Mouse (Mus musculus): Measurements from ENCODE around the gene Skida1. TPM values are rescaled to one million over a fixed set of nuclear protein-coding genes. Genes with fewer than 3 reads are reported as not detected.

Skida1 gene
- total RNA-seq, 4 experiments from 2014 or later, result 7.9 to 10.6 (median 8.5) TPM

DNA sequence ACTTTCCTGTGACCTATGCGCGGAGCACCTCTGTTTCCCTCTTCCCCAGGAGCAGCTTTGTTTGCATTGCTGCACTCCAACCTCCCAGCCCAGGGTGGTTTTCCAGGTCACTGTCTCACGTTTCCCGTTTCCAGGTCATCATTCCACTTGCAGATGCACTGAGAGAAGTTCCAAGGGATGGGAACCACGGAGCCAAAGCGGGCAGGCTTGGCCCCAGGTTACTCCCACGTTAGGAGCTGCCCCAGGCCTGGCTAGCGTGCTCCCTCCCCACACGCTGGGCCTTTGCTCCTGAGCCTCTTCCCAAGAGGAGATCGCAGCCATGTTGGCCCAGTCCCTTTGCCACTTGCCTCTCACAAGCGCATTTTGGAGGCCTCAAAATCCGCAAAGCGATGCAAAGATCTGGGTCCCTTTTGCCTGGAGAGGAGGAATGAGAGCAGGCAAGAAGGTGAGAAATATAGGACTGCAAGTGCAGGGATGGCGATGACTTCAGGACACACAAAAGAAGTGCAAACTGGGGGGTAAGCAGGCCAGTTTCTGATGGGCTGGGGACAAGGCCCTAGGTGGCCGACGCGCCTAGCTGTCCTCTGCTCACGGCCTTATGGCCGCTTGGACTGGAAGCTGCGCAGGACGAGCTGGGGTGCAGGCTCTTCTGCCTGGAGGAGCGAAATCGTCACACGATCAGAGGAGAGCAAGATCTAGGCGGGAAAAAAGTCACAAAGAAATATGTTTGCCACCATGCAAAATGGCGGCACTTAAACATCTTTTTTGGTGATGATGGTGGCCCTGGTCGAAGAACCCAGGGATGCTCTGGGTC, 8.3 kb downstream of the Skida1 start:
- no peak for DNase-seq (ENCODE audit: low spot score in 2 of 2)

- DNase-seq (ENCODE audit: low spot score in 2 of 2), result no peak
Measured at GRCm38 (mm10) chr2:18039566-18040290, 9.1 kb downstream of the Skida1 start.

- DNase-seq (ENCODE audit: low spot score in 2 of 2), result no peak
Measured at GRCm38 (mm10) chr2:18038895-18039371, 9.9 kb downstream of the Skida1 start.

DNA sequence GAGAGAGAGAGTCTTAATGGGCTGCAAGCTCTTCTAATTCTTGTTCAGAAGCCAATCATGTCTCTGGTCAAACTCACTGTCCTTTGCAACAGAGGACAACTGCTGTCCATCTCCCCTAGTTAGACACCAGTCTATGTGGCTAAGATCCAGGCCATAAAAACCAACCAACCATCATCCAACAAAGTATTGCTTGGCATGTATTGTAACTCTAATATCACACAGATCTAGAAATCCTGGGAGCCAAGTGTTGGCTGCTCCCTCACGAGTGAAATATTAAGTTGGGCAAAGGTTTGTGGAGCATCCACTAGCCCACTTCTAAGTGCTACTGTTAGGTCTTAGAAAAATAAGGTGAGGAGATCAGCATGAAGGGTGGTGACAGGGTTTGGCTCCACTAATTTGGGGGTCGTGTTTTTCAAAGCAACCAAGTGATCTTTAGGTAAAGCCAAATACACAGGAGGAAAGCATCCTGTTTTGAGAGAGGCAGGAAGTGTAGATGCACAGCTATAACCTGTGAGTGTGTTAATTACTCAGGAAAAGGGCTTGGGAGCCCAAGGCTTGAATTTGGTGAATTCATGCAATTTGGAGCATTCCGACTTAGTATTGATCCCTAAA, 10.6 kb downstream of the Skida1 start:
- DNase-seq (ENCODE audit: low spot score in 2 of 2), result no peak

DNA sequence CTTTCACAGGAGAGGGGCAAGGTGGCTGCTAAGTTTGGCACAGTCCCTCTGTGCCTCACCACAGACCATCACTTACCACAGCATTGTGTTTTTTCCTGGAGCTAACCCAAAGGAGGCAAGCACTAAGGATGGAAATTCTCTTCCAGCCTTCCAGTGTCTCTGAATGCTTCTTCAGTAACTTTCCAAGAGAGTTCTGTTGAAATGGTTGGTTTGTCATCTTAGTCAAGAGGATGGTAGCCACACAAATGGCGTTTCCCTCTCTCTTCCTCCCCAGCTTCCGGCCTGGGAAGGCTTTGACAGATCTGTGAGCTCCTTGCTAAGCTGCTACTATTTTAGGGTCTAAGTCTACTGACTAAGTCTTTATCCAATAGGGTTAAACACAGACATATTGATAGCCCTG, 11.4 kb downstream of the Skida1 start, which contains the start of gene A930004D18Rik:
TSS of gene A930004D18Rik (minus strand) at position 247 of the 400 bp plus-strand sequence.
- DNase-seq (ENCODE audit: low spot score in 2 of 2), result no peak

DNA sequence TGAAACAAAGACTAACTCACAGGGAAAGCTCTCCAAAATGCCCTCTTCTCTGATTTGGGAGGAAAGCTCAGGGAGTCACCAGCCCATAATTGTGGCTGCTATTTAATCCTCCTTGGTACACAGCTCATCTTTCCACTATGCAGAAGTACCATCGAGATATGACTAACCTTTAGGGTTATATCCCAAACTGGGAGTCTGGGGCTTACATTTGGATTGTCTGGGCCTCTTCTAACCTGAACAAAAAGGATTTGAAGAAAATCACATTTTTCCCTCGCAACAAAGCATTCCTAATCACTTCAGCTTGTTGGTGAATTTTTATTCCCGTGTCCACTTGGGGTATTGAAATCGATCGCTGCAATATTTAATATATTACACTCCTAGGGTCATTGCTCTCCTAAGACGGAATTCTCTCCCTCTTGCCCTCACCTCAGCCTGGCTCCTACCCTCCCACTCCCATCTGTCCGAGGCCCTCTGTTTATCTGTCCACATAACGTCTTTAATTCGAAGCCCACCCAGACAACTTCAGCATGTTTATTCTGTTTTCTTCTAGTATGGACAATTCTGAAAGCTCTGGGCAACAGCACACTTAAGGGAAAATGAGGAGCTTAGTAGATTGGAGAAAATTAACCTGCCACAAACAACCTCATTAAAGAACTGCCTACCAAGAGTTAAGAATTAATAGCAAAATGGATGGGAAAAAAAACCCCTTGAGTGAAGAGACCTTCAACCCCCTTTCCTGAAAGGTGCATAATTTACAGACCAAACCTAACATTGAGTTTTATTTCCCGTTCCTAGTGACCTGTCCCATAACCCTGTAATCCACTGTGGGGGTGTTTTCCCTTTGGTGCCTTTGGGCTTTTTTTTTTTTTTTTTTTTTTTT, 14.2 kb downstream of the Skida1 start:
- DNase-seq (ENCODE audit: low spot score in 2 of 2), result no peak

DNA sequence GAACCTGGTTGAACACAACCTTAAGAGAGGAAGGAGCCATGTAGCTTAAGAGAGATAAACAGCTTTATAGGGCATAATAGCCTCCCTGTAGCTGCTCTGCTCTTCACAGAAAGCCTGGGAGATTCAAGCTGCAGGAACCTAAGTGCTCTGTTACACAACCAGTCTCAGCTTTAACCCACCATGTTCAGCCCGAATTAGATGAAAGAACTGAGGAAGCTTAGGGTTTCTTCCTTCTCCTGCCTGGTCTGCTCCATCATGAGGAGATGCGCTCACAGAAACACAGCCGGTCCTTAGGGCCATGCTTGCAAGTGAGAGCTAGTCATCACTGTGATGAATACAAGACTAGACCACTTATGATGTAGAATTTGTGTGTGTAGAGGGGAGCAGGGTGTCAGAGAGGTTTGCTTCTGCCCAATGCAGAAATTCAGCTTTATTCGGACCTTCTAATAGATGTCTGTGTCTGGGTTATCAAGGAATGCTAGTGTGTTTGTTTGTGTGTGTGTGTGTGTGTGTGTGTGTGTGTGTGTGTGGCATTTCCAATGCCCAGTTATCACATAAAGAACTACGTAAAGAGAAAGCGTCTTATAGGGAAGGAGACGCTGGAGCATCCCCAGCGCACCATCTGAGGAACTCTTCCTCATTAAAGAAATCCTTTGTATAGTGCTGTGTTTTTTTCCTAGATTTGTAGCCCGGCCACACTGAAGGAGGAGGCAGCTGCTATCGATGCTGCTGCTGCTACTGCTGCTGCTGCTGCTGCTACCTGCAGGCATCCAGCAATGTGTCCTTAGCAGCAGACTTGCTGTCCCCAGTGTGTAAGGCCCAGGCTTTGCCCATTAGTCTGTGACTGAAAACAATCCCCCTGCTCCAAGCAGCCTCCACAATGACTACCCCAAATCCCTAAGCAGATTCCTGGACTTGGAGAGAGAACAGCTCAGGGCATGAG, 15.4 kb downstream of the Skida1 start:
- no peak for DNase-seq (ENCODE audit: low spot score in 2 of 2)

DNA sequence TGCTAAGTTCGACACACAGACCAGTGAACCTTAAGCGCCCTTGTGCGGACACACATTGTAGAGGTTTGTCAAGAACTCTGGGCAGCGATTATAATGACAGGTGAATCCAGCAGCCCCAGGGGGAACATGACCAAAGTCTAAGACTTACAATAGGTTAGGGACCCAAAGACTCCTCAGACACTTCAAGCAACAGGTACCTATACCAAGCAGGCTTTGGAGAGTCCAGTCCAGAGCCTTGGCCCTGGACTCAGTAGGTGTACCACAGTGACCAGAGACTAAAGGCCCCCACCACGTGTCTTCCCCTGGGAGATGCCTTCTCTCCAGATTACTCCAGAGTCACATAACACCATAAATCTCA, 16.3 kb downstream of the Skida1 start:
- no peak for DNase-seq (ENCODE audit: low spot score in 2 of 2)

DNA sequence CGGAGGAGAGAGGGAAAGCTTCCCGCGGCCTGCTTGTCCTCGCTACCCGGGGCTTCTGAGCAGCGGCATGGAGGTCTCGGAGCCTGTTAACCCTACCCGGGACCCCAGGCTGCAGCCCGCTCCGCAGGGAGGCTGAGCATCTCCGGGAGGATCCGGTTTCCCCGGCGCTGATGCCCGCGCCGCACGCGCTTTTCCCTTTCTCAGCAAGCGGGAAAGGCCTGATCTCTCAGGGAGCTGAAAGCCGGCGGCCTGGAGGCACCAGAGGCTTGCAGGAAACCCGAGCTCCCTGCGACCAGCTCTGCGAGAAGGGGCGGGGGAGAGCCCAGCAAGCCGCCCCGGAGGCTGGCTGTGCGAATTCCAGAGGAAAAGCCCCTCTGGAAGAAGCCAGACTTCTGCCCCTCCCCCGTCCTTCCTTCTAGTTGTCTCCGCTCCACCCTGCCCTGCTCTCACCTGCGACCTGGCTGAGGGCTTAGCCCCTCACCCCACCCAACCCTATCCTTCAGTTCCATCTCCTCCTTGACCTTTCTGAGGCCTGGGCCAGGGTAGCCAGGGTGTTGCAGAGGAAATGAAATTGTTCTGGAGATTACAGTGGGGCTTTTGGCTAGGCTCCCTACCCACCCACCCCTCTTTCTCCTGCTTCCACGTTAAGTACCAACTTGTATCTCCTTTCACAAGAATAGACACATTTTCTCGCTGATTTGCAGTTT, 16.9 kb downstream of the Skida1 start:
- no peak for DNase-seq (ENCODE audit: low spot score in 2 of 2)

DNA sequence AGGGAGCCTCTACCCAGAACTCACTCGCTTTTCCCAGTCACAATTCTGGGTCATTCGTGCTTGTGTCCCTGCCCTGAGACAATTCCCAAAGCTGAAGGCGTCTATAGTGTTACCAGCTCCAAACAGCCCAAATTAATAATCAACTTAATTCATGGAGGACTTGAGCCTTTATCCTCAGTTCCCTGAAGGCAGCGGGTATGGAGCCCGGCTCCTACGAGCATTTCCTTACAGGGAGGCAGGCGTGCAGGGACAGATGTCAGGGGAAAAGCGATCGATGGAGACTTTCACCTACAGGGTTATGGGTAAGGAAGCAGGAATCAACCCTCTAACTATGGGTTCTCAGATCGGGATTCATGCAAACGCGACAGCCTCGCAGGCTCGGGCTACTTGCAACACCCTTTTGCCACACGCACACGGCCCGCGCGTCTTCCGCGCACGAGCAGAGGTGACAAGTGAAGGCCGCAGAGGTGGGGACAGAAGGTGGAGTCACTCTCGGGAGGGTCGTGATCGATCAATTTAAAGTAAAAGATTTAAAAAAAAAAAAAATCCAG, 17.5 kb downstream of the Skida1 start:
- no peak for DNase-seq (ENCODE audit: low spot score in 2 of 2)

GRCm38 (mm10) chr2:18030581-18030980, 18.3 kb downstream of the Skida1 start:
- DNase-seq (ENCODE audit: low spot score in 2 of 2), result no peak

DNA sequence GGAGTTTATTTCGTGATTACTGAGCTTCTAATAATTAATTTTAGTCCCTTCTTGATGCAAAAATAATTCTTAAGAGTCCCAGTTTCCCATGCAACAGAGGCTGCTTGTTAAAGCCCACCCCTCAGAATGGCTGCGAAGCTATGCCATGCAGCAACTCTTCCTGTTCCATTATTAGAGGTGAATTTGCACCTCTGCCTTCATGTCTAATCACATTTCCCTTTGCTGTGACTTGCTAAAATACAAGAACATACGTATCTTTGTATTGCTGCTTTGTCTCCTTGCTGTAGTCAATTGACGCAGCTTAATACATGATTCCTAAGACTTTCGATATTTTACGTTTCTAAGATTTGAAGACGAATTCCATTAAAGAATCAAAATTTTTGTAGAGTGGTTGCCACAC, 19.2 kb downstream of the Skida1 start:
- no peak for DNase-seq (ENCODE audit: low spot score in 2 of 2)

DNA sequence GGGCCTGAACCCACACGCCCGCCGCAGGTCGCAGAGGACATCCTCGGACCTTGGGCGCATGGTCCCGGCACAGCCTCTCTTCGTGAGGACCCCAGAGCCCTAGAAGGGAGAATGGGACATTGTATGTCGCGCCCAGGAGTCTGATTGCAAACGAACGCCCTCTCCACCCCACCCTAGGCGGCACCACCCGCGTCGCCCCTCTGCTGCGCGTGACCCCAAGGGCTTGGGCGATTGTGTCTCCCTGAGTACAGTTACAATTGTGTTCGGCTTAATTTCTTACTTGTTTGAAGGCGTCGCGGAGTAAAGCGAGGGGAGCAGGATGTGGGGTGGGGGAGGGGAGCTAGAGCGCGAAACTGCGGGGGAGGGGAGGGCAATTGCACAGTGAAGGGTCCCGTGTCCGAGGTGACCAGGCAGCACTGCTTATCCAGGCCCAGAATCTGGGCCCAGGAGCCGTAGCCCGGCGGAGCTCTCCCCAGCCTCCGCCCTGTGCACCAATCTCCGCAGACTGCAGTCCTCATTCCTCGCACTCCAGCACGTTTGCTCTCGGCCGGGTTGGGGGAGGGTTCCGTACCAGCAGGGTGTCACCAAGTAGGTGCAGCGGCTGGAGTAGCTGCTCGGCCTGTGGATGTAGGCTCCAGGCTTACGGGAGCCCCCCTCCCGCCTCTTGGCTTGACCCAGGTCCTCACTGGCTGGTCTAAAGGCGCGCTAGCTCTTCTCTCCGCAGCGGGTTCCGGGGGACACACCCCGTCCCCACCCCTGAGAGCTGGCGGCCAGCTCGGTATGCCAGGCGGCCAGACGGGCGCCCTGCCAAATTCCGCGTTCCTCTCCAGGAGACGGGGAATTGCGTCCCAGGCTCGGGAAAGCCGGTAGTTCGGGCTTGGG, 20.5 kb downstream of the Skida1 start:
- peak; percentile 73 to 77 for DNase-seq (ENCODE audit: low spot score in 2 of 2)

DNA sequence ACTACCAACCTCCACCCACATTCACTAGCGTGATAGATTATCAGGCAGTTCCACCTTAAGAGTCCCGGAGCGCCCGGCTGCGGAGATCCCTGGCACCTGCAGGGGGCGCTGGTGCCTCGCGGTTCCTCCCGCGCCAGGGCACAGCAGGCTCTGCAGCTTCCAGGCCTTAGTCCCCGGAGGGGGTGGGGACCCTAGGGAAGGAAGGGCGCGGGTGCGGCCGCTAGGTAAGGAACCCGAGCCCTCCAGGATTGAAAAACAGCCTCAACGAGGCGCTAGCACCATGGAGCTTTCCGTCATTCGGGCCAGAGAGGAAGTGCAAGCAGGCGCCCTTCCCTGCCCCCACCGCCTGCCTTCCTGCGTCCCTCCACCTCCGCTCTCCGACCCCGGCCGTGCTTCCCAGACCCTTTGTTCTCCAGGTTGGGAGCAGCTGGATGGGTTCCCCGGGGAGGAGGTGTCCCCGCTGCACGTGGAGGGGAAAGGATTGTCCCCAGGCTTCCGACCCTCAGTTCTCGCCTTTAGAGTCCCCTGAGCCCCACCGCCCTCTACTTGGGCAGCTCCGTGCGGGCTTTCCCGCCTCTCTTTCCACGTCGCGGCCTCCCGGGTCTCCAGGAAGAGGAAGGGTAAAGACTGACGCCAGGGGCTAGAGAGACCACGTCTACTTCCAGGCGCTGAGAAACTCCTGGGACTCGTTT, 21.3 kb downstream of the Skida1 start:
- DNase-seq (ENCODE audit: low spot score in 2 of 2), result peak; percentile 88 to 89

DNA sequence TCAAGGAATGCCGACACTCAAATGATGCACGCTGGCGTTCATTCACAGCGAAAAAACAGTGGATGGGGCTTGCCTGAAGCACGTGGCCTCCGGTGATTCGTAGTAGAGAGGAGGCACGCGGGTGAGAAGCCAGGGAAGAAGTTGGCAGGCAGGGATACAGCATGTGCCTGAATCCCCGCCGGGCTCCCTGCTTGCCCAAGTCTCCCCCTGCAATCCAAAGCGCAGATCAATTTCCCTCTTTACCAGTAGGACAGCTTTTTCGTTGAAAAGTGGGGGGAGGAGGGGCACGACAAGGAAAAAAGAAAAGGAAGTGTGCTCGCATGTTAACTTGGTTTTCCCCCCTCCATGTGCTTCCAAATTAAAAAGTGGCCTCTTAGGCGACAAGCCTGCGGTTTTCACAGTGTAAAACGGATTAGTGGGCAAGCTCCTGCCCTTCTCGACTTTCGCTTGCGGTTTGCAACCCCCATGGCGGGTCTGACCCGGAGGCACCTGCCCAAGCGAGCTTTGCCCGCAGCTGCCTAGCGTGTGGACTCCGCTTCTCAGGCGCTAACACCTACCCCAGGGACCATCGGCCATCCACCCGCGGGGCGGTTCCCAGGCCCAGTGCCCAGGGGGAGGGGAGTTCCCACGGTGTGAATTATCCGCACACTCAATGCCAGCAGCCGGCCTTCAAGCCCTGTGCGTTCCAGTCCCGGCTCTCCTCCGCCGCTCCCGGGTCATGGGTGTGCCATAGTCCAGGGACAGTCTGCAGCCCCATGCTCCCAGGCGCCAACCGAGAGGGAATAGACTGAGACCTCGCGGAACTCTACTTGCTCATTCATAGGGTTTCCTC, 22.5 kb downstream of the Skida1 start:
- no peak for DNase-seq (ENCODE audit: low spot score in 2 of 2)

- no peak for DNase-seq (ENCODE audit: low spot score in 2 of 2)
Measured at GRCm38 (mm10) chr2:18025781-18026115, 23.1 kb downstream of the Skida1 start.

DNA sequence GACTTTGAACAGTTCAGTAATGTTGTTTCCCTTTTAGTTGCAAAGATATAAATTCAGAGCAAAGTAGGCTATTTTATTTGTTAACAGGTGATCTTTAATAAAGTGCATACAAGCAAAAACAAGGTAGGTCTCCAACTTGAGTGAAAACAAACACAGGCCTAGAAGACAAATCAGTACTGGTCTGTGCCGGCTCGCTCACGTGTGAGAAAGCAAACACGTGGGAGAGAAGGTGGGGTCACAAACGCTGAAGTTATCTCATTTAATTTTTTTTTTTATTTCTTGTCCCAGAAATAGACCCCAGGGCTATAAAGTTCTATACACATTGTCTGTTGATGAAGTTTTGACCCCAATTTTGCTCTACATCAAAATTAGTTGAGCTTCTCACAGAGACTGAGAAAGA, 23.7 kb downstream of the Skida1 start:
- DNase-seq (ENCODE audit: low spot score in 2 of 2), result no peak

All from left cerebral cortex, adult 8-10 months (tissue).